Mouse (Mus musculus): ENCODE results near the gene Map2k4. TPM values are rescaled to one million over a fixed set of nuclear protein-coding genes. Genes with fewer than 3 reads are reported as not detected.

Map2k4 gene
- polyA plus RNA-seq, 1 experiment from 2014 or later = 60.2 TPM

DNA sequence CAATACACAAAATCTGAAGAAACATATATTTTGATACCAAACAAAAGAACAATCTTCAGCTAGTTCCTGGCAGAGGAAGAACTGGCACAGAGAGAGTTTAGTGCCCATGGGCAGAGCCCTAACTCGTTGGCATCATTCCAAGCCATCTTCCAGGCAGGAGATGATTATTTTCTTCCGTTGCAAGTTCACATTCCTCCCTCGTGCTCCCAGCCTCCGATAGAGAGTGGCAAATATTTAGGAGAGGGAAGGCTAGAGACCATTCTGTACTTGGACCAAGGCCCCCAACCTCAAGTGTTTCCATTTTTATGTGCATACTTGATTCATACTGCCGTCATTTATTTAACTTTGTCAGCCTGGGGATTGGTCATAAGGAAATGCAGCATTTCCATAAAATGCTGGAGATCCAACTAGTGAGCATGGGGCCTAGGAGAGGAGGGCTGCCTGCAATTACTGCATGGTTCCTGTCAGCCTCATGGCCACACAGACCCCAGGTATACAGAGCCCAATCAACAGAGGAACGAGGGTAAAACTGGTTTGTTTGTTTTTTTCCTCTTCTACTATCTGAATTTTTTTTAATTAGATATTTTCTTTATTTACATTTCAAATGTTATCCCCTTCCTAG, 120.6 kb downstream of the Map2k4 start:
- Histone ChIP-seq H3K4me2 (replicated peaks; ENCODE audit: low read depth, low read length) (no peak overlapping the region), H3K27ac (ENCODE audit: low read length) (no peak overlapping the region), H3K4me1 (ENCODE audit: insufficient read depth, low read length) (no peaks in the 10 kb centered on the region), H3K9me3 (ENCODE audit: low read length) (no peaks in the 10 kb centered on the region), H3K27me3 (ENCODE audit: insufficient read depth, low read length) (no peaks in the 10 kb centered on the region), H3K36me3 (ENCODE audit: insufficient read depth, low read length) (no peaks in the 10 kb centered on the region), H3K9ac (replicated peaks; ENCODE audit: low read length) (no peak overlapping the region), H3K4me3 (ENCODE audit: low read length) (no peak overlapping the region)
- WGBS = 61% methylated on average over 6 of the region's 6 CpGs
- no peak for ATAC-seq (ENCODE audit: low FRiP score, low TSS enrichment)

DNA sequence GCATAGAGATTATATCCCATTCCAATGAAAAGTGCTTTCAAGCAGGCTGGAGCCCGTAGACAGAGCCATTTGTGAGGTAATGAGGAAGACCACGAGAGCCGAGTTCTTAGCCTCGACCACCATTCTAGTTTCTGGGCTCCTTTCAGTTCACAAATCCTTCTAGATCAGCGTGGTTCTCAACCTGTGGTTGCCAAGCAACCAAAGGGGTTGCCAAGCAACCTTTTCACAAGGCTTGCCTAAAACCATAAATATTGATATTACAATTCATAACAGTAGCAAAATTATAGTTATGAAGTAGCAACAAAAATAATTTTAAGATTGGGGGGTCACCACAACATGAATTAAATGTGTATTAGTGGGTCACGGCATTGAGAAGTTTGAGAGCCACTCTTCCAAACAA, 123.2 kb downstream of the Map2k4 start:
- Histone ChIP-seq H3K9me3 (ENCODE audit: low read length) (no peaks in the 10 kb centered on the region), H3K9ac (replicated peaks; ENCODE audit: low read length) (no peak overlapping the region), H3K4me2 (replicated peaks; ENCODE audit: low read depth, low read length) (no peak overlapping the region), H3K27me3 (ENCODE audit: insufficient read depth, low read length) (no peaks in the 10 kb centered on the region), H3K4me3 (ENCODE audit: low read length) (no peak overlapping the region), H3K36me3 (ENCODE audit: insufficient read depth, low read length) (no peaks in the 10 kb centered on the region), H3K27ac (ENCODE audit: low read length) (no peak overlapping the region), H3K4me1 (ENCODE audit: insufficient read depth, low read length) (no peaks in the 10 kb centered on the region)
- WGBS = 87% methylated on average over 6 of the region's 6 CpGs
- ATAC-seq (ENCODE audit: low FRiP score, low TSS enrichment) = no peak

DNA sequence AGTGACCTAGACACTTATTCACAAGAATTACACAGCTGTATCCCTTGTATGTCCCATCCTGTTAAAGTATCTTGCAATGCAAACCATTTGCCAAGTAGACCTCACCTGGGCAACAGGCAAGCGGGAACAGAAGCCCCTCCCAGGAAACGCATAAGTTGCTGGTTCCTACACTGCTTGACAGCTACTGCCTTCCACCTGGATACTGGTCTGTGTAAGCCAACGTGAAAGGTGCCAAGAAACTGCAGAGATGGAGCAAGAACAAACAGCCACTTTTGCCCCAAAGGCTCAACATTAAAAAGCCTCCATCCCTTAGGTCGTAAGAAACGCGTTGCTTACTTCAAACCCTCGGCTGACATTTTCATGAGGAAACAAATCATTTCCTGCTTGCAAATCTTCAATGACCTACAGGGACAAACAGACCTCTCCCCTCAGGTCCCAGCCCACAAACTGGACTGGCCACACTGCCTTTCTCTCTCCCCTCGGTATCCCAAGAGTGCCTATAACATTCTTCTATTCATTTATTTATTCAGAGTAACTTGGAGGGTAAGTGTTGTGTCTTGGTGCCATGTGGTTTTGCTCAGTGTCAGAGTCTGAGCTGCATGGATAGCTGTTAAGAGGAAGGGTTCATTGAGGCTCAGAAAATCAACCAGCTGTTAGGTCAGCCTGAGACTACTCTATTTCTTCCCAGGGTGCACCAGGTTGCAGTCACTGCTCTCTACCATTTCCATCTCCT, 126.1 kb downstream of the Map2k4 start:
- no peaks in the 10 kb centered on the region for H3K36me3 ChIP-seq (ENCODE audit: insufficient read depth, low read length)
- ATAC-seq (ENCODE audit: low FRiP score, low TSS enrichment) = peak; percentile 90
- no peaks in the 10 kb centered on the region for H3K4me1 ChIP-seq (ENCODE audit: insufficient read depth, low read length)
- H3K4me3 ChIP-seq (ENCODE audit: low read length) = no peak overlapping the region
- no peak overlapping the region for H3K27ac ChIP-seq (ENCODE audit: low read length)
- WGBS = 28% methylated on average over 8 of the region's 8 CpGs
- H3K4me2 ChIP-seq (replicated peaks; ENCODE audit: low read depth, low read length) = no peak overlapping the region
- H3K9me3 ChIP-seq (ENCODE audit: low read length) = no peaks in the 10 kb centered on the region
- H3K9ac ChIP-seq (replicated peaks; ENCODE audit: low read length) = no peak overlapping the region
- H3K27me3 ChIP-seq (ENCODE audit: insufficient read depth, low read length) = no peaks in the 10 kb centered on the region

DNA sequence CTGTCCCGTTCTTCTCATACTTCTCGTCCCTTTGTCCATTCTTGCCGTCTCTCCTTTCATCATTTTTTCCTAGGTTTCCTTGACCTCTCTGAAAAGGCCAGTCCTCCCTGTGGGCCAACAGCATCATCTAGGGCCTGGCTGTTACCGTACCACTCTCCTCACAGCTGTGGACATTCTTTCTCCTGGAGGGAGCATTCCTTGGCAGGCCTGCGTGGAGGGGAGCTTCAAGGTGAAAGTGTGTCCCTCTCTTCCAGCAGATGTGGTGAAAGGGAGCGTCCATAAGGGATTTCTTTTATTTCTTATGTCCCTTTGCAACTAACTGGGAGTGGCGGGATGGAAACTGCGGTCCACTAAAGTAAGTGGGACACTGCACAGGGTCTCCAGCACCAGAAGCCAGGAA, 134.2 kb downstream of the Map2k4 start:
- 81% methylated on average over 8 of the region's 8 CpGs for WGBS
- Histone ChIP-seq H3K36me3 (ENCODE audit: insufficient read depth, low read length) (no peaks in the 10 kb centered on the region), H3K4me1 (ENCODE audit: insufficient read depth, low read length) (no peaks in the 10 kb centered on the region)

DNA sequence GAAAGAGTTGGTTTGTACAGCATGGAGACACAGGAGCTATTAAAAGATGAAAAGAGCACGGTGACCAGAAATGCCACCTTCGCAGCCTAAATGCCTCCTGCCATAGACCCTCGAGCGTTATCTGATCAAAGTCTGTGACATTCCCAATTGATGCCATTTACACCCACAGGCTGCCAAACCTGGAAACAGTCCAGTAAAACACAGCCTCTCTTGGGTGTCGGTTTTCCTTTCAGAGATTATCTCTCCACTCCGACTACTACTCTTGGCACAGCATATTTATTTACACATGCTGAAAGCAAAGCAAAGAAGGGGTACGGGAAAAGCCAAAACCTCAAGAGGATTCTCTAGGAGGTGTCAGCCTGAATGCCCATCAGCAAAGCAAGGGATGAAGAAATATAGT, 136.7 kb downstream of the Map2k4 start:
- Histone ChIP-seq H3K9me3 (ENCODE audit: low read length) (no peaks in the 10 kb centered on the region), H3K4me3 (ENCODE audit: low read length) (no peak overlapping the region), H3K27ac (ENCODE audit: low read length) (no peak overlapping the region), H3K4me2 (replicated peaks; ENCODE audit: low read depth, low read length) (no peak overlapping the region), H3K9ac (replicated peaks; ENCODE audit: low read length) (no peak overlapping the region), H3K27me3 (ENCODE audit: insufficient read depth, low read length) (no peaks in the 10 kb centered on the region), H3K36me3 (ENCODE audit: insufficient read depth, low read length) (no peaks in the 10 kb centered on the region), H3K4me1 (ENCODE audit: insufficient read depth, low read length) (no peaks in the 10 kb centered on the region)
- ATAC-seq (ENCODE audit: low FRiP score, low TSS enrichment) = no peak
- WGBS = 44% methylated on average over 7 of the region's 7 CpGs

More for the DNA sequence above, 134.2 kb downstream of the Map2k4 start:
- no peak for ATAC-seq (ENCODE audit: low FRiP score, low TSS enrichment)
- no peak overlapping the region for H3K4me2 ChIP-seq (replicated peaks; ENCODE audit: low read depth, low read length)
- no peaks in the 10 kb centered on the region for H3K9me3 ChIP-seq (ENCODE audit: low read length)
- no peaks in the 10 kb centered on the region for H3K27me3 ChIP-seq (ENCODE audit: insufficient read depth, low read length)
- no peak overlapping the region for H3K4me3 ChIP-seq (ENCODE audit: low read length)
- no peak overlapping the region for H3K27ac ChIP-seq (ENCODE audit: low read length)
- H3K9ac ChIP-seq (replicated peaks; ENCODE audit: low read length) = no peak overlapping the region

DNA sequence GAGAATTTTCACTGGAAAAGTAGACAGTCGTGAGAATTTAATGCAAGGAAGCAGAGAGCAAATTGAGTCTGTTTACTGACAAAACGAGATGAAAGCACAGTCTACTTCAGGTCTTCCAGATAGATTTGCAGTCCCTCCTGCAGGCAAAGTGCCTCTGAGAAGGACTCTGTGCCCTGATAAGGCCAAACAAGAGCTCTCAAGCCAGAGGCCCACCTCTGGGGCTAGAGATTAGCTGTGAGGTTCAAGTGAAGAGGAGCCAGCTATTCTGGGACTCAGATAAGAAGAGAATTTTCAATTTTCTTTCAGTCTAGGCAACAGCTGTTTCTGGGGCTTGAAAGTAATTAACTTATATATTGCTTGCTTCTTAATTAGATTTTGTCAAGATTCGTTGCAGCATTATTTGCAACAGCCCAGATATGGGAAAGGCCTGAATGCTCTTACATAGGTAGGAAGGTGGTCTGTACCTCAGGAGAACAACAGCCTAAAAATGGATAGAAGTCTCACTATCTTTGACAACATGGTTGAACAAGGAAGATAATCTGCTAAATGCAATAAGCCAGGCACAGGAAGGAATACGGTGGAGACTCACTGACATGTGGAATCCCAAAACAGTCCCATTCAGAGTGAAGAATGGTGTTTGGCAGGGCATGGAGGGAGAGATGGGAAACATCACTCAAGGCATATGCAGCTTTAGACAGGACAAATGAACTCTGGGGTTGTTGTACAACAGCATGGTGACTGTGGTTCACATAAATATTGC, 138.0 kb downstream of the Map2k4 start:
- no peak overlapping the region for H3K9ac ChIP-seq (replicated peaks; ENCODE audit: low read length)
- no peaks in the 10 kb centered on the region for H3K36me3 ChIP-seq (ENCODE audit: insufficient read depth, low read length)
- H3K27me3 ChIP-seq (ENCODE audit: insufficient read depth, low read length) = no peaks in the 10 kb centered on the region
- 59% methylated on average over 4 of the region's 4 CpGs for WGBS
- no peak overlapping the region for H3K4me2 ChIP-seq (replicated peaks; ENCODE audit: low read depth, low read length)
- H3K27ac ChIP-seq (ENCODE audit: low read length) = no peak overlapping the region
- no peak overlapping the region for H3K4me3 ChIP-seq (ENCODE audit: low read length)
- H3K4me1 ChIP-seq (ENCODE audit: insufficient read depth, low read length) = no peaks in the 10 kb centered on the region
- ATAC-seq (ENCODE audit: low FRiP score, low TSS enrichment) = no peak
- no peaks in the 10 kb centered on the region for H3K9me3 ChIP-seq (ENCODE audit: low read length)

DNA sequence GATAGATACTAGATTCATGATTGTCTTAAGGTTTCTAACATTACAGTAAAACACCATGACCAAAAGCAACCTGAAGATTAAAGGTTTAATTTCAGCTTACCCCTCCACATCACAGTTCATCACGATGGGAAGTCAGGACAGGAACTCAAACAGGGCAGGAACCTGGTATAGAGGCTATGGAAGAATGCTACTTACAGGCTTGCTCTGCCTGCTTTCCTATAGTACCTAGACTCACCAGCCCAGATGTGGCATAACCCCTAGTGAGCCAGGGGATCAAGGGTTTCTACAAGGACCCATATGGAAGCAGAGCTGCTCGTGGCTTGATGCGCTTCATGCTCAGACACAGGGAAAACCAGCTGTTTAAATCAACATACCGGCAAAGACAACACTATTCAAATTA, 138.6 kb downstream of the Map2k4 start:
- ATAC-seq (ENCODE audit: low FRiP score, low TSS enrichment) = no peak
- H3K36me3 ChIP-seq (ENCODE audit: insufficient read depth, low read length) = no peaks in the 10 kb centered on the region
- no peak overlapping the region for H3K27ac ChIP-seq (ENCODE audit: low read length)
- no peaks in the 10 kb centered on the region for H3K27me3 ChIP-seq (ENCODE audit: insufficient read depth, low read length)
- no peaks in the 10 kb centered on the region for H3K9me3 ChIP-seq (ENCODE audit: low read length)
- H3K4me2 ChIP-seq (replicated peaks; ENCODE audit: low read depth, low read length) = no peak overlapping the region
- 60% methylated on average over 4 of the region's 4 CpGs for WGBS
- no peak overlapping the region for H3K9ac ChIP-seq (replicated peaks; ENCODE audit: low read length)
- no peak overlapping the region for H3K4me3 ChIP-seq (ENCODE audit: low read length)
- no peaks in the 10 kb centered on the region for H3K4me1 ChIP-seq (ENCODE audit: insufficient read depth, low read length)

DNA sequence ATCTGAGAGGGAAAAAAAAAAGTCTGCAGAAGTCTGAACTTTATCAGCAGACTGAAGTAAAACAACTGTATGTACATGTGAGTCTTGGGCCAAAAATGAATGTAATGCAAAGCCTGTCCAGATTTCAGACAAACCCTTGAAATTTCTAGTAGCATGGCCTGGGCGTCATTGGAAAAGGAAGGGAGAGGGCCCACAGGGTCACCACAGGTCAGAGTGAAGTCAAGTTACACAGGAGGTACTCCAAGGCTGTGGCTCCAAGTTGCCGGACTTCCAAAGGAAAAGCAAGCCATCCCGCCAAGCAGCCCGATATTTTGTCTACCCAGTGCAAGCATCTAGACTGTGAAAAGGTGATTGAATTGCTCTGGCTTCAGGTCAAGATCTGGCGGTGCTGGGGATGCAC, 141.8 kb downstream of the Map2k4 start:
- Histone ChIP-seq H3K4me3 (ENCODE audit: low read length) (no peak overlapping the region), H3K36me3 (ENCODE audit: insufficient read depth, low read length) (no peaks in the 10 kb centered on the region), H3K27ac (ENCODE audit: low read length) (peak overlapping the region; percentile 5), H3K4me2 (replicated peaks; ENCODE audit: low read depth, low read length) (no peak overlapping the region), H3K9me3 (ENCODE audit: low read length) (no peaks in the 10 kb centered on the region), H3K4me1 (ENCODE audit: insufficient read depth, low read length) (no peaks in the 10 kb centered on the region), H3K27me3 (ENCODE audit: insufficient read depth, low read length) (no peaks in the 10 kb centered on the region), H3K9ac (replicated peaks; ENCODE audit: low read length) (no peak overlapping the region)
- peak; percentile 63 for ATAC-seq (ENCODE audit: low FRiP score, low TSS enrichment)
- WGBS = 45% methylated on average over 5 of the region's 5 CpGs

DNA sequence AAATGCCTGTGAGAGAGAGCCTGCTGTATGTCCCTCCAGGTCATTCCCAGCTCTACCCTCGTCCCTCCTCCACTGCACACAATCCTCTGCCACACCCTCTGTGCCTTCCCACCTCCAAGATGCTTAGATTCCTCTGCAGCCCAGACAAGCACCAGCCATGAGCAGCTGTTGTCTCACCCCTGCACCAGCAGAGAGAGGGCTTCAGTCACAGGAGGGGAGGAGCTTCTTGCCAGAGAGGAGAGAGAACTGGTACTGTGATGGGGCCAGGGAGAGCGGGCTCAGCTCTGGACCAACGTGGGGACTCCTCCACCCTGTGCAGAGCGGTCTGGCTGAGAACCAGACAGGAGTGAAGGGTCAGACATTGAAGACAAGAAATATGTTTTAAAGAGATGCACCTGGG, 143.6 kb downstream of the Map2k4 start:
- Histone ChIP-seq H3K4me3 (ENCODE audit: low read length) (no peak overlapping the region), H3K27ac (ENCODE audit: low read length) (no peak overlapping the region), H3K9ac (replicated peaks; ENCODE audit: low read length) (no peak overlapping the region), H3K36me3 (ENCODE audit: insufficient read depth, low read length) (no peaks in the 10 kb centered on the region), H3K4me2 (replicated peaks; ENCODE audit: low read depth, low read length) (no peak overlapping the region), H3K27me3 (ENCODE audit: insufficient read depth, low read length) (no peaks in the 10 kb centered on the region), H3K9me3 (ENCODE audit: low read length) (no peaks in the 10 kb centered on the region), H3K4me1 (ENCODE audit: insufficient read depth, low read length) (no peaks in the 10 kb centered on the region)
- 40% methylated on average over 4 of the region's 4 CpGs for WGBS
- peak; percentile 51; the same call in 1 of the 2 replicates for ATAC-seq (ENCODE audit: low FRiP score, low TSS enrichment)

DNA sequence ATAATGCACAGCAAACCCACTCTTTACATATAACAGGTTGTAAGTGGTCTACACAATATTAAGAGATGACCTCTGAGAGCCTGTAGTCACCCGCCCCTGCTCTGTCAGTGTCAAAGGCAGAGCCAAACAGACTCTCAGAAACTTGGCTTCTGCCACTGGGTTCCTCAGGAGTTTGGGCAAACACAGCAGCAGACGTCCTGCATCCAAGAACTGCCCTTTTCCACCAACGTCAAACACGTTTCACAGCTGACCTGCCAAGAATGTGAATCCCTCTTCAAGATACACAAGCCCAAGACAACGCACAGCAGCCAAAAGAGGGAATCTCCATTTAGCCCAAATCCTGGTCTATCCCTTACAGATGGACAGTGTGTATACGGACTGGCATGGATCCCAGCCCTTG, 147.8 kb downstream of the Map2k4 start:
- 77% methylated on average over 6 of the region's 6 CpGs for whole genome bisulfite sequencing
- ATAC-seq (ENCODE audit: low FRiP score, low TSS enrichment) = no peak
- no peak overlapping the region for H3K4me3 ChIP-seq (ENCODE audit: low read length)
- no peaks in the 10 kb centered on the region for H3K4me1 ChIP-seq (ENCODE audit: insufficient read depth, low read length)
- H3K27me3 ChIP-seq (ENCODE audit: insufficient read depth, low read length) = no peaks in the 10 kb centered on the region
- H3K36me3 ChIP-seq (ENCODE audit: insufficient read depth, low read length) = no peaks in the 10 kb centered on the region
- H3K27ac ChIP-seq (ENCODE audit: low read length) = no peak overlapping the region
- H3K9me3 ChIP-seq (ENCODE audit: low read length) = no peaks in the 10 kb centered on the region
- H3K9ac ChIP-seq (replicated peaks; ENCODE audit: low read length) = no peak overlapping the region
- no peak overlapping the region for H3K4me2 ChIP-seq (replicated peaks; ENCODE audit: low read depth, low read length)

All from kidney, embryonic 16.5 days (tissue).